Mouse (Mus musculus) bone marrow, adult 2 months (tissue): ENCODE data around the gene Trabd2b.

Source experiments
- CTCF ChIP-seq: fragments of 200-500 bp; IDR thresholded peaks from 2 replicates; pipeline ENCODE4 v1.5.1; 2011; ENCODE audit warnings: low read length, control low read depth; ENCODE audit not compliant: control insufficient read depth, insufficient read depth
- POLR2A ChIP-seq: fragments of 200-500 bp; IDR thresholded peaks from 2 replicates; pipeline ENCODE4 v1.6.1; 2011; ENCODE audit warnings: low read depth, mild to moderate bottlenecking, control low read depth, low read length, borderline replicate concordance; ENCODE audit not compliant: control insufficient read depth

GRCm38 (mm10) chr4:114433440-114433839, 26.9 kb downstream of the Trabd2b start:
- TF ChIP-seq CTCF: no peak
- no peak for TF ChIP-seq POLR2A
